Mouse (Mus musculus) heart, postnatal 0 days (tissue): Measurements from ENCODE around the gene Fbxl20.

Source experiments
- CTCF ChIP-seq: IDR thresholded peaks from 2 replicates; pipeline ENCODE4 v1.5.1; 2016; ENCODE audit warnings: antibody characterized with exemption, control low read depth, low read depth
- EP300 ChIP-seq: IDR thresholded peaks from 2 replicates; pipeline ENCODE4 v1.6.1; 2016; ENCODE audit warnings: antibody characterized with exemption, low read depth

GRCm38 (mm10) chr11:98137836-98138235 is 12.4 kb downstream of the Fbxl20 start:
- TF ChIP-seq EP300 (no peak), CTCF (no peak)
